Mouse (Mus musculus): Measurements from ENCODE around the gene Ttc41. TPM values are rescaled to one million over a fixed set of nuclear protein-coding genes. Genes with fewer than 3 reads are reported as not detected.

Ttc41 gene
- total RNA-seq, 2 experiments from 2014 or later = 1.9 to 2.3 TPM

DNA sequence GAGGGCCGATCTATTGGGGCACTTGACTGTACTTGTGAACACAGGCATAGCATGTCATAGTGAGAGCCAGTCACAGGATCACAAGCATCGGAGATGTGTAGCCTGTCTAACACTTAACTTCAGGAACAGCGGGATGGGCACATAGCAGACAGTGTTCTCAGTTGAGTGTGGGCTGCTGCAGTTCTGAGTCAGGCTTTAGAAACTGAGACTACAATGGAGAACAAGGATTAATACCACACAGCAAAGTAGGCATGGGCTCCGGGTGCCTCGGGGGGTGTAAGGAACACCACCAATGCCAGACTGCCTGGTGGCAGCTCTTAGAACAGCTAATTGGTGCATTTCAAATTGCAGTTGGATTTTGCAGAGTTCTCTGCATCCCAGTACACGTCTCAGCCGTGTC is 115.4 kb downstream of the Ttc41 start:
- intact Hi-C loops (cut with DNase I) = no loop called here
- no peak for DNase-seq

DNA sequence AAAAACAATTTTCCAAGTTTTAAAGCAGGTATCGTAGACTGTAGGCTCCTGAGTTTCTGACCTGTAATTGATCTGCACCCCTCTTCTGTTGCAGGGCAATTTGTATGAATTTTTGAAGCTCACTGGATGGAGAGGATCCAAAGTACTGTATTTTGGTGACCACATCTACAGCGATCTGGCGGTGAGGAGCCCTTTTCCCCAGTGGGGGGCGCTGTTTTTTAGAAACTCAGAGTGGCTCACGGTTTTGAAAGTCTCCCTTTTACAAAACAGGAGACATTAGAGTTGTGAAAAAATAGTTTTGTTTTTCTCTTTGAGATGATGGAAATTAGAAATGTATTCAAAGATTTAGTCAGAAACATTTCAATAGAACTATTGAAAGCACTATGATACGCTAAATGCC is 118.5 kb downstream of the Ttc41 start:
- DNase-seq = no peak
- intact Hi-C loops (cut with DNase I) = no loop called here

DNA sequence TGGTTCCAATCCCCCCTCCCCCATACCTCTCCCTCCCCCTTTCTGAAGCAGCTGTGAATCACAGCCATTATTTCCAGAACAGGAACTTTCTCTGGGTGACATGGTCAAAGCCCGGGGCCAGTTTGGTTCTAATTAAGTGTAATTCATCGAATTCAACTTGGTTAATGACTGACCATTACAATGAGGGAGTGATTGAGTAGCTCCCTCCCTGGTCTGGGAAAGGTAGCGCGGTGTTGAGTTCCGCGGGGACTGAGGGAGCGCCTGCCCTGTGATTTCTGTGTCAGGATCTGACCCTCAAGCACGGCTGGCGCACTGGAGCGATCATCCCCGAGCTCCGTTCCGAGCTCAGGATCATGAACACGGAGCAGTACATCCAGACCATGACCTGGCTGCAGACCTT is 119.3 kb downstream of the Ttc41 start:
- DNase-seq = no peak
- intact Hi-C loops (cut with DNase I) = no loop called here

- intact Hi-C loops (cut with DNase I) = no loop called here
- DNase-seq = peak; percentile 34
Observed at GRCm38 (mm10) chr10:86825871-86826522, 120.4 kb downstream of the Ttc41 start.

Small RNA genes within 50 kb of the gene (microRNA-seq; reads per million reads assigned to microRNA genes)
- not detected for gene Gm25745

Other genes starting within 250 kb of the Ttc41 start
- gene Syn3, start 206.9 kb upstream of the Ttc41 start, total RNA-seq (2021) = 10 to 100 TPM; 82.2 to 85.4 TPM
- 100 to 1,000 TPM; 263 to 270 TPM for gene Hsp90b1, start 302 bp upstream of the Ttc41 start, total RNA-seq (2021)
- 10 to 100 TPM in 1 of 2 experiments, 1 to 10 TPM in 1; 6.6 to 18.7 TPM for gene Gm49358, start 58.2 kb downstream of the Ttc41 start, total RNA-seq (2021)
- 10 to 100 TPM; 60.1 to 60.8 TPM for gene Nt5dc3, start 73.2 kb downstream of the Ttc41 start, total RNA-seq (2021)

All from left cerebral cortex, postnatal 4 days (tissue).